Mouse (Mus musculus): ENCODE measurements around the gene Lrrc2.
A peak's percentile ranks its signal among the peaks of the same experiment; 100 is the strongest.

The Lrrc2 gene

DNA sequence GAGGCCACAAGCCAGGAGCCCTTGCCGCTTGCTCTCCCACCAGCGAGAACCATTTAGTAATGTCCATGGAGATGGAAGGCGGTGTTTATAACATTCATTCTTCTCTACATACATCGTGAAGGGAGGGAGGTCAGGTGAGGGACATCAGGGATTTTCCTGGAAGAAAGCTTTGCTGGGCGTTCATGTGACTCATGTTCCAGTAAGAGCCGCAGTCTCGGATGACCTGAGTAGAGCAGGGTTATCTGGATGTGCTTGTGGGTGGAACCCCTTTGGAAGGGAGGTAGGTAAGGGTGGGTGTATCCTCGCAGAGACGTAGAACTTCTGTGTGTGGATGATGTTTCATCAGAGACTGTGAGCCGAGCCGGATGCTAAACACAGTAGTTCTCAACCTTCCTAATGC lies at the start of gene Lrrc2:
Lrrc2 (plus strand) TSS at position 149 of the 400 bp plus-strand sequence.
- no peak for DNase-seq (ENCODE audit: low spot score)

DNA sequence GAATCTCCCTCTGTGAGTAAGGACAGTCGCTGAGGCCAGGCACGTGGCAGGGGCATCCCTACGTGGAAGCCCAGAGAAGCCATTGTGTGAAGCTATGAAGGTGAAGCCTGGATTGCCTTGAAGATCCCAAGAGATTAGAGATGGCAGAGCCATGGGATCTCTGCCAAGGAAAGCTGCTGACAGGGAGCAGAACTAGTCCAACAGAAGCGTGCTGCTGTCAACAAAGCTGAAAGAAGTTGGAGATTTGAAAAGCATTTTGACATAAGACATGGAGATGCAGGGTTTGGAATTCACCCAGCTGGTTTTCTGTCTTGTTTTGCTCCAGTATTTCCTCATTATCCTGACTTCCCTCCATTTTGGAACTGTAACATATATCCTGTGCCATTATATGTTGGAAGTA lies 49.1 kb upstream of the Lrrc2 start:
- no peak for DNase-seq (ENCODE audit: low spot score)

DNA sequence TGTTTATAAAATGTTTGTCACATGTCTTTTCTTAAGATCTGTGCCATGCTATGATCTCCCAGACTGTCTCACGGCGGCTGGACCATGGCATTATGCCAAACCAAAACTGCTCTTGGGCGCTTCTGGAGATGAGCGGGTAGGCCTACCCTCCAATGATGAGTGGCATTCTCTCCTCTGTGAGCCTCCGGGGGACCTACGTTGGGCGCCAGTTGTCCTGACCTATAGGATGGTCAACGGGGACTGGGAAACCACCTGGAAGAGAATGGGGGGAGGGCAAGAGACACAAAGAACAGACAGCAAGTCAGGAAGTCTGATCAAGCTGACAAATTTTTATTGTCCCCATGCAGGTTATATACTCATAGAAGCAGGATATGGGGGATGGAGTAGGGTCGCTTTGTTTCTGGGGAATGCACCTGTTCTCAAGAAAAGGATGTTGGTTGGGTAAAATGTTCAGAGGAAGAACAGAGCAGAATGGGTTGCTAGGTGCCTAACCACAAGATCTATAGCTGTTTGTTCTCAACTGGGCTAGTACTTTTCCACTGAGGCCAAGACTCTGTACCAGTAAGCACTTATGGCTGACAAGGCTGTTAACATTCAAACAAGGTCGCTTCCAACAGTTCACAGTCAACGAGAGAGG lies 44.0 kb upstream of the Lrrc2 start:
- DNase-seq (ENCODE audit: low spot score): no peak

DNA sequence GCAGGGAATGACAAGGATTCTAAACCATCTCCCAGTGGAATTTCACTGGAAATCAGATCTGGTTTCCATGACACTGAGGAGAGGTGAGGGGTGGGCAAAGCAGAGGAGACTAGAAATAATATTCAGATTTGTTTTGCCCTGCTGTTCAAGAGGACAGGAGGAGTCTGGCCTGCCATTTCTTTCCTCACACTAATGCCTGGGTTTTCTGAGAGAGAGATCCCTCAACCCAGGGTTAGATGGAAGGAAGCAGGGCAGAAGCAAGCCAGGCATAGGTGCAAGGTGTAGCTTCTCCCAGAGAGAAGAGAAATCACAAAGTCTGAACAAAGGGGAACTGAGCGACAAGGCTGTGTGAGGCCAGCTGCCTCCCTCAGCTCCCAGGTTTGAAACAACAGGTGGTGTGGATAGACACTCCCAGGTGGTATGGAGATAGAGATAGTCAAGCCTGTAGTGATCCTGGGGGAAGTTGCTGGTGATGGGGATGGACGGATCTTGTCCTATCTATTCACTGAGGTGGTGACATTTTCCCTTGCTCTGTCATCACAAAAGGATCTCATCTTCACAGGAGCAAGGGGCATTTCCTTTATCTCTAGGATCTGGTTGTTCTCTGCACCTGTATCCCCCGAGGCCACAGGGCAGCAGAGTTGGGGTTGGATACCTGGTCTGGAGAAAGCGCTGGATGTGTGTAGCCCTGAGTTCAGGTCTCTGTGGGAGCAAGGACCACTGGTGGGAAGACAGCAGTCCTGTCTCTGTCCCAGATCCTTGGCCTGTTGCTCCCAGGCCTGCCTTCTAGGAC lies 43.3 kb upstream of the Lrrc2 start:
- no peak for DNase-seq (ENCODE audit: low spot score)

DNA sequence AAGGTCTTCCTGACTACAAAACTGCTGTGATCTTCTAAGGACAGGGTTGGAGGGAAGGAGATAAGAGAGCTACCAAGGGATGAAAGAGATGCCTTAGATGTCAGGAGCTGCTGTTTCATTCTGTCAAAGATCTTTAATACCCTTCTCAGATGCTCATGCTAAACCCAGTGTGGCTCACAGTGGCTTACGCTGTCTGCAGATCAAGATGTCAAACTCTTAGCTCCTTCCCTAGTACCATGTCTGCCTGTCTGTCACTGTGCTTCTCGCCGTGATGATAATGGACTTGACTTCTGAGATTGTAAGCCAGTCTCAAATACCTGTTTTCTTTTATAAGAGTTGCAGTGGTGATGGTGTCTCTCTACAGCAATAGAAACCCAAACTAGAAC lies 42.7 kb upstream of the Lrrc2 start:
- no peak for DNase-seq (ENCODE audit: low spot score)

DNA sequence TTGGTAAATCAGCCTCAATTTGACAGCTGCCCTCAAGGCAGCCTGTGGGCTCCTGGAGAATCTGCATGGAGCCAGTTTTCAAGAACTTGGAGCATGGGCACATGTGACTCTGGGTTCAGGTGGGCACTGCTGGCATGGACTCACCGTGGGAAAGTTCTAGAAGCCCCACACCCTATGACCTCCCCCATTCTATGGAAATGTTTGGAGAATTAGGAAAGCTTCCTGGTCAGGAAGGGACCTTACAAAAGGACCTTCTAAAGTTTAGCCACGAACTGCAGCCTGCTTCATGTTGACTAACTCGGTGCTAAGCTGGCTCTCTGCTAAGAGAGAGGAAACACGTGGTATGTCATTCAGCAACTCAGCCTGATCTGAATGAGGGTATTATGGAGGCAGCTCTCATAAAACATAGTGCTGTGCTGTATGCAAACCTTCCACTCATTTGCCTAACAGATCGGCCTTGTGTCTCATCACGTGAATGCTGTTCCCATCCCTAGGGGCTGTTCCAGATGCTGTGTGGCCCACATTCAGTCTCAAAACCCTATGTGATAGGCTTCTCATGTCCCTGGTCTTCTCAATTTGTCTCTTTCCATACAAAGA lies 41.9 kb upstream of the Lrrc2 start:
- no peak for DNase-seq (ENCODE audit: low spot score)

DNA sequence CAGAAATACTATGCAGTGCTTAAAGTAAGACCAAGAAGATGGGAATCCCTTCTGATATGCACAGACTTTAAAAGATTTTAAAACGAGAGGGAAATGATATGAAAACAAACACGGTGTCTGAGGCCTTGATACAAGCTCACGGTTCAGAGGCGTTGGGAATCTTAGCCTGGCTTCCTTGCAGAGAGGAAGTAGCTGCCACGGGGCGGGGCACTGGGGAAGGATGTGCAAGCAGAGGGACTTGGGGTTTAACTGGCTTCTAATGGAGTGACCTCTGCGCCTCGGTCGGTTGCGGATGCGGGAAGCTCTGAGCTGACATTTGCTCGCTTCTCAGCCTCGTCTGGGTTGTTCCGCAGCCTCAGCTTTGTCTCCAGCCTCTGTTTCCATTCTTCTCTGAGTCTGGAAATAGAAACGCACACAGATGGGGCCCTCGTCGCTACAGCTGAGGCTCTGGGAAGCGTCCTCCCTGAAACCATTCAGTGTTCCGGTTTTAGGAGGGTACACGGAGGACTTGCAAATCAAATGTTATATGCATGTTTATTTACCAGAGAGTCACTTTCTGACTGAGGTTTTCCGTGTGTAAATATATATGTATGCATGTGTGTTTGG lies 36.6 kb upstream of the Lrrc2 start:
- no peak for DNase-seq (ENCODE audit: low spot score)

DNA sequence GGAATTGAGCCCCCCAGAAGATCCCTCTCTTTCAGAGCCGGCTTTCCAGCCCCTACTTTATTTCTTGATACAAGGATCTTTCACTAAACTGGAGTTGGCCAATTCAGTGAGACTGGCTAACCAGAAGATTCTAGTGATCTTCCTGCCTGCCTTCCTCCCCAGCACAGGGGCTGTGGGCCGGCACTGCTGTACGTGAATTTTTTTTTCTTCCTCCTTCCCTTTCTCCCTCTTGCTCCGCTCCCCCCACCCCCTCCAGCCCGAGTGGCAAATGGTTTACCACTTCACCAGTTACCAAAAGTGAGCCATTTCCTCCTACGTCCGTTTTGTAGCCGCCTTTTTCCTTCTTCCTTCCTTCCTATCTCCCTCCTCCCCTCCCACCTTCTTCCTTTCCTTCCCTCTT lies 35.9 kb upstream of the Lrrc2 start:
- DNase-seq (ENCODE audit: low spot score): no peak

DNA sequence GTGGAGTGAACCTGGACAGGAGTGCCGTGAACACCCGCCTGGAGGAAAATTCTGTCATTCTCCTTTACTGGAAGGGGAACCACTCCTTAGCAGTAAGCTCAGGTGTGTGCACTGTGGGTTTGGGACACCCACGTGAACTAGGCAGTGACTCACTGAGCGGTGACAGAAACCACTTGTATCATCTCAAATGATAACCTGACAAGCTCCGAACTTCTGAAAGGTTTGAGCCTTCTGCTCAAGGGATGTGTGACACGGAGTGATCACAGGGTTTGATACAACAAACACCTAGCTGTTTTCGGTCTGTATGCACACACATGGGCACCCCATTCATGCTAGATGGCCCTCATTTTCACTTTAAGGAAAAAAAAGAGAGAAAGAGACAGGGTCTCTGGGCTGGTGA lies 34.6 kb upstream of the Lrrc2 start, which contains the start of gene Fam240a:
Fam240a (minus strand) TSS at position 76 of the 400 bp plus-strand sequence.
- DNase-seq (ENCODE audit: low spot score): no peak

DNA sequence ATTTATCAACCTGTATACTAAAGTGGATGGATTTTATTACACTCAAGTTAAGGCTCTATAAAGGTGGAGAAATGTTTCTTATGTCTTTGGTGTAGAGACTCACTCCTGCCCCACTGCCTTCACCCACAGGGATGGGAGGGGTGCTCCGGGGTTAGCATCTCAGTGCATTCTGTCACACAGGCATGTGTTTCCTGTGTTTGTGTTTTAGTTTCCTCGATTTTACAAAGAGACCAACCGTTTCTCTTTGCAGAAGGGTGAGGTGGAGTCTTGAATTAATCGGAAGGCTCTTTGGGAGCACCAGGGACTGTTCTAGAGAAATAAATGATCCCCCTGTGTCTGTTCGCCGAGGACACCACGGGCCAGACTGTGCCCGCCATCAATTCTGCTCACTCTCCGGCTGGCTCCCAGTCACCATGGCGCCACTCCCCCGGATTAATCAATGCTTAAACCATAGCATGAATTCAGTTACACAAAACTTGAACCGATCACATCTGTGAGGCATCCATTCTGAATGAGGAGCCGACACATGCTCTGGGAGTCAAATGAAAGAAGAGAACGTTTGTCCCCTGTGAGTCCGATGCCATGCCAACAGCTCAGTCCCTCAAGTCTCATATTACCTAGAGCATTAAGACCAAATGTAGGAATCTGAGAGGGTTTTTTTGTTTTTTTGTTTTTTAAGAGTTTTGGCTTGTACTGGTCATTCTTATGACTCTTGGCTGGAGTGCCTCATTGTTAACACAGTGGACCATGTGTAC lies 30.5 kb upstream of the Lrrc2 start:
- DNase-seq (ENCODE audit: low spot score): no peak

DNA sequence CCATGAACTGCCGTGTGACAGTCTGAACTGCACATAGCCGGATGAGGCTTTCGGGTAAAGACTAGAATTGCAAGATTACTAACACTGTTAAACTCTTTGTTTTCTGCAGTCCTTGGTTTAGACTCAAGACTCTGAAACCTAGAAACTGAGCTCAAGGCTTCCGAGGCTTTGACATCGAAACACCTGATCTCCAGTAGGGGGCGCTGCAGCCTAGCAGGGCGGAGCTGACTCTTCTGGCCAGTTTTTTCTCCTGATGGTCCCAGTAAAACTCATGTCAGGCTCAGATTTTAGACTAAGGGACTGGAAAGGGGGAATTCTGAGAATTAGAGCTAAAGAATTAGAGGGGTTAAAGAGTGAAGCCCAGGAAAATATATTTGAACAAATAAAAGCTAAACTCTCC lies 28.6 kb upstream of the Lrrc2 start:
- peak; percentile 69 for DNase-seq (ENCODE audit: low spot score)

DNA sequence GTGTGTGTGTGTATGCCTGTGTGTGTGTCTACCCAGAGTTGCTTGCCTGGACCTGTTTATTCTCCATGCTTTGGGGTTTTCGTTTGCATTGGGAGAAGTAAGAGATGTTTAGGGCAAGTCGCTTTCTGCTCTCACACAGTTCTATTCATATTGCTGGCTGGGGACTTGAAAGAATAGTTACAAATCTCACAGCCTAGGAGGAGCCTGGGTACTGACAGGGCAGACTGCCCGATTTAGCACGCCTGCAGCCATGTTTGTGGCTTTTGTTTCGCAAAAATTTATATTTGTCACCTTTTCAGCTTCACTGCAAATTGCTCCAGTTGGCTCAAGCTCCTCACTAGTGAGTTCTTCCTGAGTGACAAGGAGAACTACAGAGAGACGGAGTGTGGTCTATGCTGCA lies 19.8 kb upstream of the Lrrc2 start:
- no peak for DNase-seq (ENCODE audit: low spot score)

DNA sequence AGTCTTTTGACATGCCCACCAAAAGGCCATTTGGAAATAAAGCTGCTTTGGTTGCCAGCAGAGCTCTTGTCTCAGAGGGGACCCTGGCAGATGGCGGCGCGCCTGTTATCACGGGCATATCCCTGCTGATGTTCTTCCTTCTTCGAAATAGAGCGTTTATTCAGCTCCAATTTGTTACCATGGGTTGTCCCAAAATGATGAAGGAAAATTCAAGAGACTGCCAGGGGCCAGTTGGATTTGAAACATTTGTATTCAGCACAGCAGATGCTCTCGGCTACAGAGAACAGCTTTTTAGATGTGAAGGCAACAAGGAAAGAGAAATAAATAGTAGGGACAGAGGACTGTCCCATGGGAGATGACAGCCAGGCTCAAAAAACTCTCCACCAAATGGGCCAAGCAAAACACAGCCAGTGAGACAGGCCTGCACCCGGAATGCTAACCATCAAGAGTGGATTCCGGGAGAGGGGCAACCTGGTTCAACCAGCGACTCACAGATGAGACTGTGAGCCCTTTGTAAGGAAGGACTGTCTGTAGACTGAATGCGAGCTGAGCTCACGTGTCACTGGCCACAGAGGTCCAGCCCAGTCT lies 17.4 kb upstream of the Lrrc2 start:
- DNase-seq (ENCODE audit: low spot score): no peak

DNA sequence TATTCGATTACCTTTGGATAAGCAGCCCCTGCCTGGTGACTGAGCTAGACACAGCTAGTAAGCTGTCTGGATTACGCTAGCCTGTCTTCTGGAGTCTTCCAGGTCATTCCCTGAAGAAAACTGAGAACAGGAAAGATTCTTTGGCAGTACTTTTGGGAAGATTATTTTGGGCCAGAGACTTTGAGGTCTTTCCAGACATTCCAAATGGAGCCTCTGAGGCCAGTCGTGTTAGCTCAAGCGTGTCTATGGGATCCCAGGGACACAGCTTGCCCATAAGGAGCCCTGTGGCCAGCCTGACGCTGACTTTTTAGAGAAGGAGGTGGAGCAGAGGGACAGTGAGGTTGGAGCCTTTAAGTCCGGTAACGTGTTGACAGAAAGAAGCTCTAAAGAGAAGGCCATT lies 15.4 kb upstream of the Lrrc2 start:
- DNase-seq (ENCODE audit: low spot score): no peak

DNA sequence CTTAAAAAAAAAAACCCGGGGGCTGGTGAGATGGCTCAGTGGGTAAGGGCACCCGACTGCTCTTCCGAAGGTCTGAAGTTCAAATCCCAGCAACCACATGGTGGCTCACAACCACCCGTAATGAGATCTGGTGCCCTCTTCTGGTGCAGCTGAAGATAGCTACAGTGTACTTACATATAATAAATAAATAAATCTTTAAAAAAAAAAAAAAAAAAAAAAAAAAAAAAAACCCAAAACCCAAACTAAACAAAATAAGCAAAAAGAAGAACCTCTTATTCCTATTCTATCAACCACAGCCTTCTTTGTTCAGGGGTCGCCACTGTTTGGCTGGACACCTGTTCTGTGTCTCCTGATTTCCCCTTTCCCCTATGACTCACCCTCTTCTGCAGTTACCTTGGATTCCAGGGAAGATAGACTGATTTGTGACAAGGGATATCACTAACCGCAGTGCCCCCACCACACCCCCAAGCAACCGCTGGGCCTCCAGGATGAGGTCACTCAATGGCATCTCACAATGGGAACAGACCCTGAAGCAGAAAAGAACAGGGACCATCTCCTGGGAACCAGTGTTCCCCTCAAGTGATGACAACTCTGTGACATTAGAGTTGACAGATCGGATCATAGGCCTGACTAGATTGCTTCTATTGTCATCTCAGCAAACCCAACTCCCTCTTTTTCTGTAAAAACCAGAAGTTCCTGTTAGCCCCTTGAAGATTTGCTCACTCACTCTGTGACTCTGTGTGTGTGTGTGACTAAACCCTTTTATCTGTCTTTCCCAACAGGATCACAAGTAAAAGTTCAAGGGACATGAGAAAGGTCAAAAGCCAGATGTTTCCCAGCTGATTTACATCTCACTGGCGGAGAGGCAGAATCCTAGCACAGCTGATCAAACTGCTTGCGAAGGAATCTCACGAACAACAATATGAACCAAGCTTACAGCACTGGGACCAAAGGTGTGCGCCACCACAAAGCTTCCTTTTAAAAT lies 13.5 kb upstream of the Lrrc2 start:
- DNase-seq (ENCODE audit: low spot score): no peak

DNA sequence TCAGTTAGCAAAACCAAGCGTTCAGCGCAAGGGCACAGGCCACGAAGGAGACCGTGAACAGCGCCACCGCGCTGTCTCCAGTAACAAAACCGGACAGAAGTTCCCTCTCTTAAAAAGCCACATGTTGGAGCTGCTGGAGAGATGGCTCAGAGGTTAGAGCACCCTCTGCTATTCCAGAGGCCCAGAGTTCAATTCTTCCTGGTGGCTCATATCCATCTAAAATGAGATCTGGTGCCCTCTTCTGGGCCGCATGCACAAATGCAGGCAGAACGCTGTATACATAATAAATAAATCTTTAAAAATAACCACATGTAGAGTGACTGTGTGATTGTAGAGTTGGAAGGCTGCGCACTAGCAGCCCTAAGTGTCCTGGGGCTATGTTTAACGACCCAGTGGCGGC lies 7.1 kb upstream of the Lrrc2 start:
- DNase-seq (ENCODE audit: low spot score): no peak

DNA sequence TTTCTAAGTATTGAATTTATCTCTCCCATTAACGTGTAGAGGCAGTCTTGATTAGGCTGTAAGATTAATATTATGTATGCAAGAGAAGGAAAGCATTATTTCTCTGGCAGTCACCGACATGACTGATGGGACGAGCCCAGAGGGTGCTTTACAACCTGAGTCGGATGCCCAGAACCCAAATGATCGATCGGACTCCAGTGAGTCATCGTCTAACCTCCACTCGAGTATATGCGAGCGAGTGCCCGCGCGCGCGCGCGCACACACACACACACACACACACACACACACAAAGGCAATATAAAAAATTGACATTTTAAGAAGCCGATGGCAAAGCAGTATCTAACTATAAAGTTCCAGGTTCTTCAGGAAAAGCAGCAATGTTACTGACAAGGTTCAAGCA lies 6.0 kb upstream of the Lrrc2 start:
- no peak for DNase-seq (ENCODE audit: low spot score)

DNA sequence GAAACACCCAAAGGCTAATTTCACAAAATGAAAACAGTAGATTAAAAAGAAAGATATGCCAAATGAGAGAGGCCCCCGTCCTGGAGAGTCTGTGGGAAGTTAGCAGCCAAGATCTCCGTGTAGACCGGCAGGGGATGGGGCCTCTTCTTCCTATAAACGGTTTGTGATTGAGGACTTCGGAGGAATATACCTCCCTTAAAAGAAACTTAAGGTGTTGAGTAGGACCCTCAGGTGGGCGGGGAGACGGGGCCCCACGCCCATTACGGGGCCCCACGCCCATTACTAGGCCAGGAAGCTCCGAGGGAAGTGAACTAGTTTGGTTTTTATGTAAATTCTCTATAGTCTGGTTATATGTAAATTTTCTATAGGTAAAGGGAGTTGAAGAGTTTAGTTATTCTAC lies 5.4 kb upstream of the Lrrc2 start, which contains the start of gene Tdgf1:
Tdgf1 (minus strand) TSS at position 233 of the 400 bp plus-strand sequence.
- no peak for DNase-seq (ENCODE audit: low spot score)

DNA sequence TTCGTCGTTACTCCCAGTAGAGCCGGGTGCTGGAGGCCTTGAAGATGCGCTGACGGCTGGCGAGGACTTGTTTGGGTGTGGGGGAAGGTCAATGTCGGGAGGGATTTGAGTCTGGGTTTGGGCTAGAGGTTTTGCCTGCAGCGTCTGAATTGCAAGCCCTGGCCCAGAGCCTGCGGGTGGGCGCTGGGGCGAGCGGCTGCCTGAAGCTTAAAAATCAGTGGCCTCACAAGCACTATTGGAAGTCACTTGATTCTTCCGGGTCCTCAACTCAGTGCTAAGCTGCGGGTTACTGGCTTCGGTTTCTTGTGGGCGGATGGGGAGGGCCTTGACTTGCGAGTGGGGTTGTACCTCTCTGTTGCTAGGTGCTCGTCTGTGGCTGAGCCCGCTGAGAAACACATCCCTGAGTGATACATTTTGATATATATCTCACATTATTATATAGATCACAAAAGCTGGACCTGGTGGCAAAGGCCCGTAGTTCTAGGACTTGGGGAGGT lies 4.7 kb upstream of the Lrrc2 start:
- DNase-seq (ENCODE audit: low spot score): no peak

DNA sequence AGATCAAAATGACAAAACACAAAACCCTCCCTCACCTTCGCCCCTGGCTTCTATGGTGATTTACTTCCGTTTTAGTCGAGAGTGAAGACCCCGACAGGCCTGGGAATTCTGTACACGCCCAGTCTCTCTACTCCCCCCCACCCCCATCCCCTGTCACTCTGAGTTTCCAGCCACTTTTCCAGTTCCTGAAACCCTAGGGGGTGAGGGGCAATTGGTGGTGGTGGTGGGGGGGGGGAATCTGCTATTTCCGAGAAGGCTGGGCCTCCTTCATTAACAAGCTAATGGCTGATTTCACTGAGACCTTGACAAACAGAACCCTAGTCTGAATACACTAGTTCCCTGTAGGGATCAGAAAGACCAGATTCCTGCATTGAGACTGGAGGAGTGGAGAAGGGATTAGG lies 4.1 kb upstream of the Lrrc2 start:
- DNase-seq (ENCODE audit: low spot score): no peak
